Mouse (Mus musculus): Measurements from ENCODE around the gene Csf3. TPM values are rescaled to one million over a fixed set of nuclear protein-coding genes. Genes with fewer than 3 reads are reported as not detected.

Csf3 gene
- polyA plus RNA-seq, 1 experiment from 2014 or later: 0.08 TPM

- no peak for ATAC-seq
- Histone ChIP-seq H3K27me3 (replicated peaks; ENCODE audit: control insufficient read depth, insufficient read depth, low read length) (no peaks in the 10 kb centered on the region), H3K4me3 (ENCODE audit: low read depth, low read length) (no peak overlapping the region), H3K4me2 (replicated peaks; ENCODE audit: low read depth) (no peak overlapping the region), H3K27ac (ENCODE audit: low read depth, low read length) (no peak overlapping the region), H3K9ac (ENCODE audit: low read depth, low read length) (no peak overlapping the region), H3K36me3 (ENCODE audit: control insufficient read depth, insufficient read depth) (peaks cover 71% of the 10 kb centered on the region), H3K4me1 (replicated peaks; ENCODE audit: control insufficient read depth, insufficient read depth, low read length) (no peaks in the 10 kb centered on the region), H3K9me3 (ENCODE audit: control insufficient read depth) (no peaks in the 10 kb centered on the region)
- TF ChIP-seq CTCF (IDR thresholded peaks at IDR 0.05; ENCODE audit: low read depth): no peak
- 89% methylated on average over 9 of the region's 9 CpGs for WGBS
Observed at GRCm38 (mm10) chr11:98693746-98694145, 7.3 kb upstream of the Csf3 start.

- no peaks in the 10 kb centered on the region for H3K9me3 ChIP-seq (ENCODE audit: control insufficient read depth)
- no peak overlapping the region for H3K4me3 ChIP-seq (ENCODE audit: low read depth, low read length)
- no peak overlapping the region for H3K27ac ChIP-seq (ENCODE audit: low read depth, low read length)
- H3K4me2 ChIP-seq (replicated peaks; ENCODE audit: low read depth): no peak overlapping the region
- no peak overlapping the region for H3K9ac ChIP-seq (ENCODE audit: low read depth, low read length)
- H3K4me1 ChIP-seq (replicated peaks; ENCODE audit: control insufficient read depth, insufficient read depth, low read length): no peaks in the 10 kb centered on the region
- WGBS: 81% methylated on average over 9 of the region's 9 CpGs
- peaks cover 68% of the 10 kb centered on the region for H3K36me3 ChIP-seq (ENCODE audit: control insufficient read depth, insufficient read depth)
- no peak for ATAC-seq
- H3K27me3 ChIP-seq (replicated peaks; ENCODE audit: control insufficient read depth, insufficient read depth, low read length): no peaks in the 10 kb centered on the region
- no peak for TF ChIP-seq CTCF (IDR thresholded peaks at IDR 0.05; ENCODE audit: low read depth)
Observed at GRCm38 (mm10) chr11:98694301-98694700, 6.8 kb upstream of the Csf3 start.

DNA sequence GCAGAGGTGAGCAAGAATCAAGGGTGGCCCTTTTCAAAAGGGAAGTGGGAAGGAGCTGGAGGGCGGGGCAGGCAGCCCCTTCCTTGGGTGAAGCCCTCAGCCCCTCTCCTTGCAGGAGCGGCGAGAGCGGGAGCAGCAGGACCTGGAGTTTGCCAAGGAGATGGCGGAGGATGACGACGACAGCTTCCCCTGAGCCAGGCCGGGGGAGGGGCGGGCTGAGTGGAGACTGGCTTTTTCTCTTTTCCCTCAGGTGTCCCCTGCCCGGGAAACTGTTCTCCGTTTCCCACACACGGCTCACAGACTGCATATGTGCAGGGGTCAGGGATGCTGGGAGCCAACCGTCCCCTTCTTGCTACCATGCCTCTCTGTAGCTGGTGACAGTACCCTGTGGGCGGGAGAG is 5.7 kb upstream of the Csf3 start:
- Histone ChIP-seq H3K27ac (ENCODE audit: low read depth, low read length) (no peak overlapping the region), H3K36me3 (ENCODE audit: control insufficient read depth, insufficient read depth) (peaks cover 57% of the 10 kb centered on the region), H3K9me3 (ENCODE audit: control insufficient read depth) (no peaks in the 10 kb centered on the region), H3K27me3 (replicated peaks; ENCODE audit: control insufficient read depth, insufficient read depth, low read length) (no peaks in the 10 kb centered on the region), H3K4me3 (ENCODE audit: low read depth, low read length) (no peak overlapping the region), H3K4me1 (replicated peaks; ENCODE audit: control insufficient read depth, insufficient read depth, low read length) (no peaks in the 10 kb centered on the region), H3K9ac (ENCODE audit: low read depth, low read length) (no peak overlapping the region), H3K4me2 (replicated peaks; ENCODE audit: low read depth) (no peak overlapping the region)
- WGBS: 67% methylated on average over 14 of the region's 14 CpGs
- no peak for TF ChIP-seq CTCF (IDR thresholded peaks at IDR 0.05; ENCODE audit: low read depth)
- ATAC-seq: no peak

DNA sequence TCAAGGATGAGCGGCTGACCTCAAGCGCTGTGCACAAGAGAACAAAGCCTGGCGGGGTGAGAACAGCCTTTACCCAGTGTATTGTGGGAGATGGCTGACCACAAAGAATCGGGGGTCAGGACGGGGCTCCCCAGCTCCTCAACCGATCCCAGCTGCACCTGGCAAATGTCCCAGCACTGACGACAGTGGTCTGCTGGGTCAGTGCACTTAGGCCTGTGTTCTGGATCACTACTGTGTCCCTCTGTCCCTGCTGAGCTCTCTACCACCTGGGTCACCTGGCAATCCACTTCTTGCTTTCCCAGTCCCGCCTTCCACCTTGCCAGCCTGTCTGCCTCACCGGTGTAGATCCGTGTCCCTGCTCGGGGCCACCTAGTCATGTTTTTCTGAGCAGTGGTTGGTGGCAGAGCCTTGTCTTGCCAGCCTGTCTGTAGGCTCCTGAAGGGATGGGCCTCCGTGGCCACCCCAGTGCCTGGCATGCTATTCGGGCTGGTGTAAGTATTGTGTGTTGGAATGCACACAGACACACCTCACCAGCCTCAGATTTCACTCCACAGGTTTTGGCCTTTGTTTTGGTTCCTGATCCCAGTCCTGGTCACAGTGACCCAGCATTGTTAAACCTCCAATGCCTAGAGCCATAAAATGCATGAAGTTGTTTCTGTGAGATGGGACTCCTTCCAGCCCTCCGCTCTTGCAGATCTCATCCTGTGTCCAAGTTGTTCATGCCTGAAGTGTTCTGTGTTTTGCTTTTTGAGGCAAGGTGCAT is 4.4 kb upstream of the Csf3 start:
- Histone ChIP-seq H3K4me2 (replicated peaks; ENCODE audit: low read depth) (no peak overlapping the region), H3K4me1 (replicated peaks; ENCODE audit: control insufficient read depth, insufficient read depth, low read length) (no peaks in the 10 kb centered on the region), H3K27ac (ENCODE audit: low read depth, low read length) (0 out of 2 replicates have a peak overlapping the region, but pooled peaks have one; percentile 15), H3K9me3 (ENCODE audit: control insufficient read depth) (no peaks in the 10 kb centered on the region), H3K4me3 (ENCODE audit: low read depth, low read length) (no peak overlapping the region), H3K27me3 (replicated peaks; ENCODE audit: control insufficient read depth, insufficient read depth, low read length) (no peaks in the 10 kb centered on the region), H3K9ac (ENCODE audit: low read depth, low read length) (no peak overlapping the region), H3K36me3 (ENCODE audit: control insufficient read depth, insufficient read depth) (peaks cover 45% of the 10 kb centered on the region)
- ATAC-seq: no peak
- no peak for TF ChIP-seq CTCF (IDR thresholded peaks at IDR 0.05; ENCODE audit: low read depth)
- 81% methylated on average over 14 of the region's 14 CpGs for WGBS

GRCm38 (mm10) chr11:98697225-98697624 is 3.8 kb upstream of the Csf3 start:
- Histone ChIP-seq H3K36me3 (ENCODE audit: control insufficient read depth, insufficient read depth) (peaks cover 39% of the 10 kb centered on the region), H3K9me3 (ENCODE audit: control insufficient read depth) (no peaks in the 10 kb centered on the region), H3K4me2 (replicated peaks; ENCODE audit: low read depth) (no peak overlapping the region), H3K27ac (ENCODE audit: low read depth, low read length) (no peak overlapping the region), H3K9ac (ENCODE audit: low read depth, low read length) (no peak overlapping the region), H3K4me3 (ENCODE audit: low read depth, low read length) (no peak overlapping the region), H3K4me1 (replicated peaks; ENCODE audit: control insufficient read depth, insufficient read depth, low read length) (no peaks in the 10 kb centered on the region), H3K27me3 (replicated peaks; ENCODE audit: control insufficient read depth, insufficient read depth, low read length) (no peaks in the 10 kb centered on the region)
- no peak for ATAC-seq
- TF ChIP-seq CTCF (IDR thresholded peaks at IDR 0.05; ENCODE audit: low read depth): no peak
- WGBS: 89% methylated on average over 12 of the region's 12 CpGs

DNA sequence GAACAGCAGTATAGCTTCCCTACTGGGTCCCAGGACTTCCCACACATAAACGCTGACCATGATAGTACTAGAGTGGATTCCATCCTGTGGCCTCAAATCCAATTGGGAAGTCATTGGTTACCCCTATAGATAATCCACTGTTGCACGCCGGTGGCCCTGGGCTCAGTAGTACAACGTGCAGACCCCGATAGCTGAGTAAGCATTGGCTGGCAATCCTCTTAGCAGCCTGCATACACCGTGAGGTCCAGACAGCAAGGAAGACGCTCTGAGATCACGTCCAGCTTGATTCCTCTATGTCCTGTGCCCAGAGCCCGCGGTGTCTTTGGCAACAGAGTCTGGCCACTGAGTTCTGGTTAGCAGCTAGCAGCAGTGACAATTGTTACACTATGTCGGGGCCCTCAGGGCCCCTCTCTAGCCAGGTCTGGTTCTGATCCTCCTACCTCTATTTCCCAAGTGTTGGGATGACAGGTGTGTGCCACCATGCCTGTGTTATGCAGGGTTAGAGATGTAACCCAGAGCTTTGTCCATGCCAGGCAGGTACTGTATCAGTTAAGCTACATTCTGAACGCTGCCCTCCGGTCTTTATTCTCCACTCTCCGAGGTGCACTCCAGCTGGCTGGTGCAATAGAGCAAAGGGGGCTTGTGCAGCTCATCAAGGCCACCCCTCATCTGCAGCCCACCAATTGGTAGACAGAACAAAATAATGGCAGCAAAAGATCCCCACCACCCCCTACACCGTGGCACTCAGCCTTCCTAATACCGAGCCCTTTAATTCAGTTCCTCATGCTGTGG is 2.0 kb upstream of the Csf3 start:
- Histone ChIP-seq H3K4me2 (replicated peaks; ENCODE audit: low read depth) (no peak overlapping the region), H3K4me1 (replicated peaks; ENCODE audit: control insufficient read depth, insufficient read depth, low read length) (no peaks in the 10 kb centered on the region), H3K36me3 (ENCODE audit: control insufficient read depth, insufficient read depth) (peaks cover 22% of the 10 kb centered on the region), H3K9ac (ENCODE audit: low read depth, low read length) (no peak overlapping the region), H3K9me3 (ENCODE audit: control insufficient read depth) (no peaks in the 10 kb centered on the region), H3K27ac (ENCODE audit: low read depth, low read length) (no peak overlapping the region), H3K27me3 (replicated peaks; ENCODE audit: control insufficient read depth, insufficient read depth, low read length) (no peaks in the 10 kb centered on the region), H3K4me3 (ENCODE audit: low read depth, low read length) (no peak overlapping the region)
- WGBS: 85% methylated on average over 16 of the region's 16 CpGs
- ATAC-seq: no peak
- TF ChIP-seq CTCF (IDR thresholded peaks at IDR 0.05; ENCODE audit: low read depth): no peak

All from intestine, postnatal 0 days (tissue).